Mouse (Mus musculus) heart, postnatal 0 days (tissue): ENCODE results near the gene Clasrp. TPM values are rescaled to one million over a fixed set of nuclear protein-coding genes. Genes with fewer than 3 reads are reported as not detected.

Experiments
- ATAC-seq: fragments of 200-750 bp; cut with Nextera tagmentation; 2 replicates; pipeline ENCODE4 v1.8.0; 2017; ENCODE audit warnings: low read depth, moderate number of reproducible peaks, moderate library complexity; ENCODE audit not compliant: insufficient read depth
- DNase-seq: peaks from one replicate; pipeline ENCODE4 v3.0.0-alpha.2; 2016; ENCODE audit warnings: low spot score
- H3K27ac ChIP-seq: fragments of 300-500 bp; sonication (generic); 2 replicates; pipeline ENCODE4 v1.5.1; 2014; ENCODE audit warnings: low read depth, mild to moderate bottlenecking
- H3K27me3 ChIP-seq: fragments of 300-500 bp; sonication (generic); 2 replicates; pipeline ENCODE4 v1.6.1; 2014; ENCODE audit warnings: low read length, mixed read lengths; ENCODE audit not compliant: control insufficient read depth, insufficient read depth
- H3K36me3 ChIP-seq: fragments of 300-500 bp; sonication (generic); replicated peaks from 2 replicates; pipeline ENCODE4 v1.6.1; 2014; ENCODE audit warnings: low read length, mixed read lengths; ENCODE audit not compliant: control insufficient read depth, insufficient read depth
- H3K4me1 ChIP-seq: fragments of 300-500 bp; sonication (generic); 2 replicates; pipeline ENCODE4 v1.6.1; 2014; ENCODE audit warnings: antibody characterized with exemption; ENCODE audit not compliant: control insufficient read depth, insufficient read depth
- H3K4me2 ChIP-seq: fragments of 300-500 bp; sonication (generic); 2 replicates; pipeline ENCODE4 v1.6.1; 2014; ENCODE audit warnings: low read depth, mild to moderate bottlenecking, low read length, moderate library complexity
- H3K4me3 ChIP-seq: fragments of 300-500 bp; sonication (generic); 2 replicates; pipeline ENCODE4 v1.5.1; 2014; ENCODE audit warnings: low read depth, low read length
- H3K9ac ChIP-seq: fragments of 300-500 bp; sonication (generic); replicated peaks from 2 replicates; pipeline ENCODE4 v1.6.1; 2014; ENCODE audit warnings: low read depth, low read length, mixed read lengths
- H3K9me3 ChIP-seq: fragments of 300-500 bp; sonication (generic); replicated peaks from 2 replicates; pipeline ENCODE4 v1.6.1; 2016; ENCODE audit warnings: low read length; ENCODE audit not compliant: control insufficient read depth
- CTCF ChIP-seq: IDR thresholded peaks from 2 replicates; pipeline ENCODE4 v1.5.1; 2016; ENCODE audit warnings: antibody characterized with exemption, control low read depth, low read depth
- EP300 ChIP-seq: IDR thresholded peaks from 2 replicates; pipeline ENCODE4 v1.6.1; 2016; ENCODE audit warnings: antibody characterized with exemption, low read depth
- WGBS: fragments of 180-500 bp; shearing (Covaris S2); extraction: QIAGEN DNeasy Blood & Tissue Kit; methylation state at CpG from one replicate; pipeline ENCODE4 v1.1.7; 2014; 5-methylcytosine and 5-hydroxymethylcytosine counted together
- polyA plus RNA-seq: library from polyadenylated mRNA; unstranded; fragments of >200 nt; fragmentation: Nextera tagmentation; extraction: Ambion mirVana; gene quantifications from 2 replicates; pipeline ENCODE4 v1.2.1, GENCODE M21; 2015
- total RNA-seq: library from RNA; depleted of rRNA; stranded (reverse); fragments of >200 nt; gene quantifications from 2 replicates; pipeline ENCODE4 v1.2.3, GENCODE M21; 2014; ENCODE audit warnings: low replicate concordance

Gene Clasrp
- total and polyA plus RNA-seq, 2 experiments from 2014 or later: 17.5 to 75.2 TPM

DNA sequence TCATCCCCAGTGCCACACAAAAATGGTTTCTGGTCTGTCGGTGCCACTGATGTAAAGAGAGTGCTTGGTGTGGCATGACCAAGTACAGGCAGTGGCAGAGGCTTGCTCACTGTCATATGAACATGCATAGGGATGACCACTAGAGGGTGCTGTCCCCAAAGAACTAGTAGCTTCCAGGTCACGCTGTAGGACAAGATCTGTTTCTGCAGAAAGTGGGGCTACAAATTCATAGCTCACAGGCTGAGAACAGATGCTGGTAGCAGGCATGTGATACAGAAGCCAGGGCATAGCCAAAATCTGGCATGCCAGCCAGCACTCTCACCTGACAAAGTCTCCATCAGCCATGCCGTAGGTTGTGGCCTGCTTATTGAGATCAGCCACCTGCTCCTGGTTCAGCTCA is 14.4 kb downstream of the Clasrp start:
- Histone ChIP-seq H3K36me3 (peaks cover 86% of the 10 kb centered on the region), H3K9me3 (no peaks in the 10 kb centered on the region), H3K27me3 (no peaks in the 10 kb centered on the region), H3K4me3 (no peak overlapping the region), H3K4me1 (no peaks in the 10 kb centered on the region), H3K9ac (no peak overlapping the region), H3K4me2 (no peak overlapping the region), H3K27ac (no peak overlapping the region)
- TF ChIP-seq CTCF (peak; percentile 90), EP300 (no peak)
- ATAC-seq (peak; percentile 76), DNase-seq (peak; percentile 74)
- WGBS: 55% methylated on average over 3 of the region's 3 CpGs

- Histone ChIP-seq H3K27me3 (no peaks in the 10 kb centered on the region), H3K27ac (no peak overlapping the region), H3K4me1 (no peaks in the 10 kb centered on the region), H3K4me2 (no peak overlapping the region), H3K36me3 (peaks cover 87% of the 10 kb centered on the region), H3K9ac (no peak overlapping the region), H3K4me3 (no peak overlapping the region), H3K9me3 (no peaks in the 10 kb centered on the region)
- TF ChIP-seq EP300 (no peak), CTCF (peak; percentile 56)
- ATAC-seq (no peak), DNase-seq (no peak)
- WGBS: 54% methylated on average over 3 of the region's 3 CpGs
Observed at GRCm38 (mm10) chr7:19589207-19589606, 15.1 kb downstream of the Clasrp start.

- no peaks in the 10 kb centered on the region for H3K4me1 ChIP-seq
- no peak for TF ChIP-seq EP300
- TF ChIP-seq CTCF: no peak
- no peak overlapping the region for H3K27ac ChIP-seq
- H3K4me2 ChIP-seq: no peak overlapping the region
- no peak overlapping the region for H3K4me3 ChIP-seq
- peaks cover 84% of the 10 kb centered on the region for H3K36me3 ChIP-seq
- DNase-seq (no peak), ATAC-seq (no peak)
- WGBS: 75% methylated on average over 45 of the region's 46 CpGs
- no peaks in the 10 kb centered on the region for H3K27me3 ChIP-seq
- no peaks in the 10 kb centered on the region for H3K9me3 ChIP-seq
- no peak overlapping the region for H3K9ac ChIP-seq
Observed at GRCm38 (mm10) chr7:19586269-19586668, 18.0 kb downstream of the Clasrp start.

DNA sequence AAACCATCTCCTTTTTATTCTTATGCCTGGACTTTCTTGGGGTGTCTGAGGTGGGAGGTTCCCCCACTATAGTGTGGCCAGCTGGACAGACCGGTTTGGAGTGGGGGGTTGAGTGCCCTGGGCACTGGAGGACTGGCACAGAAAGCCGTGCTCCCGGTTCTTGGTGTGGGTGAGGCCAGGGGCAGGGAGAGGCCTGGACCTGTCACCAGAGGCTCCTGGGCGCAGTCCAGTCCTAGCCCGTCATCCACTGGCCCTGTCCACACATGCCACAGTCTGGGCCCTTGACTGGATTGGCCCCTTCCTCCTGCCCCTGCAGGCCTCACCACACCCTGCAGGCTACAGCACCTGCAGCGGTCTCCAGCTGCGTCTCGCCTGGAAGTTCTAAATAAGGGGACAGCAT is 23.7 kb downstream of the Clasrp start:
- 83% methylated on average over 8 of the region's 8 CpGs for WGBS
- no peak for ATAC-seq
- no peak overlapping the region for H3K27ac ChIP-seq
- DNase-seq: no peak
- no peak overlapping the region for H3K4me2 ChIP-seq
- no peak overlapping the region for H3K4me3 ChIP-seq
- H3K36me3 ChIP-seq: peaks cover 46% of the 10 kb centered on the region
- H3K9me3 ChIP-seq: no peaks in the 10 kb centered on the region
- H3K4me1 ChIP-seq: peaks cover 13% of the 10 kb centered on the region
- H3K27me3 ChIP-seq: peaks cover 20% of the 10 kb centered on the region
- H3K9ac ChIP-seq: no peak overlapping the region
- TF ChIP-seq CTCF: no peak
- TF ChIP-seq EP300: no peak

DNA sequence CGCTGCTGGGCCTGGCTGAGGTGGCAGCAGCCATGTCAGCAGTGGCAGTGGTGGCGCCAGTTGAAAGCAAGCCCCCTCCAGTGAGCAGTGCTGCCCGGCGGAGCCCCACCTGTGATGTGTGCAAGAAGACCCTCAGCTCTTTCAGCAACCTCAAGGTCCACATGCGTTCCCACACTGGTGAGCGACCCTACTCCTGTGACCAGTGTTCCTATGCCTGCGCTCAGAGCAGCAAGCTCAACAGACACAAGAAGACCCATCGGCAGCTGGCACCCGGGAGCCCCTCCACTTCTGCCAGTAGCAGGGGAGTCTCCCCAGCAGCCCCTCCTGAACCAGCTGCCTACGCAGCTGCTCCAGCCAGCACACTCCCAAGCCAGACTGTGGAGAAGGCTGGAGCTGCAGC is 24.5 kb downstream of the Clasrp start:
- no peak for ATAC-seq
- 84% methylated on average over 10 of the region's 10 CpGs for WGBS

DNA sequence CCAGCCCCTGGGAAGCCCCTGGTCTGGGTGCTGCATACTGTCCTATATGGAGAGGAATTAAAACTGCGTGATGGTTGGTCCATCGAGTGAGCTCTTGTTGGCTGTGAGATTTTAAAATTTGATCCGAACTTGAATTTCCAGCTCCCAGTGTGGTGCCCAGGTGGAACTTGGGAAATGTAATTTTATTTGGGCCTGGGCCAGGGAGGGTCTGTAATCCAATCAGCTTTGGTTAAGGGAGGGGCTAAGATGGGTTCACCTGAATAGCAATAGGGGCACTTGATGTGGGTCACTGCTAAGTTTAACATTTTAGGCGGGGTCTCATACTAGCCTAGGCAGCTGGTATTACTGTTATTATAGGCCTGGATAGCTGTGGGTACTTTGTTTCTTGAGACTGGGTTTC is 25.9 kb downstream of the Clasrp start:
- 63% methylated on average over 4 of the region's 4 CpGs for WGBS
- Histone ChIP-seq H3K4me3 (no peak overlapping the region), H3K4me2 (peak overlapping the region; percentile 65; the same call in 1 of the 2 replicates), H3K27ac (no peak overlapping the region), H3K4me1 (peaks cover 13% of the 10 kb centered on the region), H3K9ac (no peak overlapping the region), H3K27me3 (peaks cover 20% of the 10 kb centered on the region), H3K9me3 (no peaks in the 10 kb centered on the region), H3K36me3 (peaks cover 27% of the 10 kb centered on the region)
- ATAC-seq: no peak
- TF ChIP-seq EP300: no peak
- TF ChIP-seq CTCF: no peak
- no peak for DNase-seq

More for the DNA sequence above, 24.5 kb downstream of the Clasrp start:
- TF ChIP-seq CTCF: no peak
- no peak for TF ChIP-seq EP300
- Histone ChIP-seq H3K4me3 (no peak overlapping the region), H3K4me1 (peaks cover 13% of the 10 kb centered on the region), H3K36me3 (peaks cover 40% of the 10 kb centered on the region), H3K27me3 (peaks cover 20% of the 10 kb centered on the region), H3K9me3 (no peaks in the 10 kb centered on the region), H3K27ac (no peak overlapping the region), H3K4me2 (no peak overlapping the region), H3K9ac (no peak overlapping the region)
- no peak for DNase-seq
